Mouse (Mus musculus): ENCODE measurements at regions not wholly inside any gene's neighbourhood (a gene's known extent, or its start where the extent isn't known, plus 50 kb on each side); places are given as distances from the start of the nearest gene placed in this dataset.

GRCm38 (mm10) chr4:55613523-55613922 lies 81.3 kb upstream of the Klf4 start:
- DNase-seq (ENCODE audit: low spot score): no peak

- DNase-seq (ENCODE audit: low spot score): no peak
Measured at GRCm38 (mm10) chr4:55610998-55611397, 78.7 kb upstream of the Klf4 start.

- no peak for DNase-seq (ENCODE audit: low spot score)
Measured at GRCm38 (mm10) chr4:55609214-55609613, 76.9 kb upstream of the Klf4 start.

GRCm38 (mm10) chr4:55605541-55605940 lies 73.3 kb upstream of the Klf4 start:
- no peak for DNase-seq (ENCODE audit: low spot score)

- no peak for DNase-seq (ENCODE audit: low spot score)
Measured at GRCm38 (mm10) chr4:55604915-55605314, 72.6 kb upstream of the Klf4 start.

DNA sequence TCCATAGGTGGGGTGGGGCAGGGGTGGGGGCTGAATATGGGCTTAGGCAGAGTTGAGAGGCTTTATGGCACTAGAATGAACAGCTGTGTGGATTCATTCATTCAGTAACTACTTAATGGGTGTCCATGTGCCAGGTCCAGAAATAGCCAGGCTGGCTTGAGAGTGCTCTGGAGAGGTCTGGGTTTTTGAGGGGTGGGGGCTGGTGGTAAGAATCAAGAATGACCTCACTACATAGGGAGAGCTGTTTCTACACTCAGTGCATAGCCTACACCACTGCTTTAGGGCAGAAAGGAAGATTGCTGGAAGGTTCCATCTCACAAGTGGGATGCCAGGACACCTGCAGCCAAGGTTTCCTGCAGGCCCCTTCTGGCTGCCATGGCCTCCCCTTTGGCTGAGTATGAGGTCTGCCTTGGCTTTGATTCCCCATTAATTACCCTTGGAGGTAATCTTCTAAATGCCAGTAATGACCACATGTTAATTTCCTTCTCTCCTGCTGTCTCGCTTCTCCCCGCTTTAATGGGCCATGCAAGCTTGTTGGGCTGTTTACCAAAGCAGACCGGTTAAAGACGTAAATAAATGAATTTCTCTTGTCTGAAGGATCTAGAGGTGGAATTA lies 71.7 kb upstream of the Klf4 start:
- no peak for DNase-seq (ENCODE audit: low spot score)

- peak; percentile 4 for DNase-seq (ENCODE audit: low spot score)
Measured at GRCm38 (mm10) chr4:55595203-55595602, 62.9 kb upstream of the Klf4 start.

DNA sequence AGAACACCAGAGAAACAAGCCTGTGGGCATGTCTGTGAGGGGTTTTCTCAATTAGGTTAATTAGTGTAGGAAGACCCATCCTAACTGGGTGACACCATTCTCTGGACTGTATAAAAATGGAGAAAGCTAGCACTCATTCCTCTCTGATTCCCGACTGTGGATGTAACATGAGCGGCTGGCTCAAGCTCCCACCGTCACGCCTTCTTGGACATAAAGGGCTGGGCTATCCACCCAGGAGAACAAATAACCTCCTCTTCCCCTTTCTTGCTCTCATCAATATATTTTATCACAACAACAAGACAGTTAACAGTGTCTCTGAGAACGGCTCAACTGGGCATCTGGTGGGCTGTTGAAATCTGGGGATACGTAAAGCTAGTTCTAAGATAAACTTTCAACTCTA lies 62.4 kb upstream of the Klf4 start:
- DNase-seq (ENCODE audit: low spot score): no peak

DNA sequence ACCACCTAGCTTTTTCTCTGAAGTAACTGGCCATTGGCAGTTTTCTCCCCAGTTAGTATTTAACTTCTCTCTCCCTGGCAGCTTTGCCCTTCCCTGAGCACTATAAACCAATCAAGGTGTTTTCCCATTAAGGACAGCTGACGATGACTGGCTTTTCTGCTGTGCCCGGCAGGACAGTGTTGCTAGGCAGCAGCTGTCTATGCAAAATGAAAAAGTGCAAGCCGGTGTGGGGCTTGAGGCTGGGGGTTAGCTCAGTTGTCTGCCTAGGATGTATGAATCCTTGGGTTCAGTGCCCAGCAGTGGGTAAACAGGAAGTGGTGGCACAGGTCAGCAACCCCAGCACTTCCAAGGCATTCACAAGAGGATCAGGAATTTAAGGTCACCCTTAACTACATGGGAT lies 60.9 kb upstream of the Klf4 start:
- no peak for DNase-seq (ENCODE audit: low spot score)

DNA sequence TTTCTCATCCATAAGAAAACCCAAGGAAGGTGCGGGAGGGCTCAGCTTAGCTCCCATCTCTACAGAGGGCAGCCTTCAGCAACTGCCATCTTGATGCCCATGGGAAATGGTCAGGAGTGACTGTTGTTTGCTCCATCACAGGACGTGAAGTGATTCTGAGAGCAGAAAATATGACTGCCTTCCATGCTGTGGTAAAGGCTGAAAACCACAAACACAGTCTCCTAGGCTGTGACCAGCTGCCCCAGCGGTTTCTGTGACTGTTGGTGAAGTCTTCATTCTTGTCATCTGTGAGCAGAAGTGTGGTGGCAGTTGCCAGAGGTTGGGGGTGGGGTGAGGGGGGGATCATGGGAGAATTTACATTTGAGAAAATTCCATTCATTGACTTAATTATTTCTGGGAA lies 53.9 kb upstream of the Klf4 start:
- DNase-seq (ENCODE audit: low spot score): no peak

GRCm38 (mm10) chr4:55583589-55583988 lies 51.3 kb upstream of the Klf4 start:
- no peak for DNase-seq (ENCODE audit: low spot score)
